Mouse (Mus musculus): ENCODE results near the gene Rtf1.

GRCm38 (mm10) chr2:119644254-119644653 is 30.6 kb upstream of the Rtf1 start:
- TF ChIP-seq CTCF (IDR thresholded peaks at IDR 0.05; ENCODE audit: borderline replicate concordance, control insufficient read depth, extremely low read depth, insufficient read depth, low read length, poor library complexity) (no peak), POLR2A (IDR thresholded peaks at IDR 0.05; ENCODE audit: control insufficient read depth, extremely low read depth, insufficient read depth, low read length, poor library complexity) (no peak)
